Mouse (Mus musculus) CH12.LX (cell line): ENCODE results near the gene Ech1.
"Not testable (repeated sequence)": the region's sequence is repeated elsewhere in the genome, so short reads cannot be mapped to it uniquely, and the experiment has no call there.

Source experiments
- CTCF ChIP-seq, 2 experiments: IDR thresholded peaks in 1 of 2; conservative IDR thresholded peaks in 1 of 2; 2 replicates each; pipeline ENCODE4 v1.5.1; 2011 to 2012; ENCODE audit warnings: low read depth in 2 of 2, low read length in 2 of 2, improper control_type of control experiment in 1 of 2, inconsistent platforms in 1 of 2, mild to moderate bottlenecking in 1 of 2, moderate library complexity in 1 of 2
- HCFC1 ChIP-seq: IDR thresholded peaks from 2 replicates; pipeline ENCODE4 v1.6.1; 2012; ENCODE audit warnings: low read depth, mild to moderate bottlenecking, inconsistent platforms, low read length, improper control_type of control experiment

DNA sequence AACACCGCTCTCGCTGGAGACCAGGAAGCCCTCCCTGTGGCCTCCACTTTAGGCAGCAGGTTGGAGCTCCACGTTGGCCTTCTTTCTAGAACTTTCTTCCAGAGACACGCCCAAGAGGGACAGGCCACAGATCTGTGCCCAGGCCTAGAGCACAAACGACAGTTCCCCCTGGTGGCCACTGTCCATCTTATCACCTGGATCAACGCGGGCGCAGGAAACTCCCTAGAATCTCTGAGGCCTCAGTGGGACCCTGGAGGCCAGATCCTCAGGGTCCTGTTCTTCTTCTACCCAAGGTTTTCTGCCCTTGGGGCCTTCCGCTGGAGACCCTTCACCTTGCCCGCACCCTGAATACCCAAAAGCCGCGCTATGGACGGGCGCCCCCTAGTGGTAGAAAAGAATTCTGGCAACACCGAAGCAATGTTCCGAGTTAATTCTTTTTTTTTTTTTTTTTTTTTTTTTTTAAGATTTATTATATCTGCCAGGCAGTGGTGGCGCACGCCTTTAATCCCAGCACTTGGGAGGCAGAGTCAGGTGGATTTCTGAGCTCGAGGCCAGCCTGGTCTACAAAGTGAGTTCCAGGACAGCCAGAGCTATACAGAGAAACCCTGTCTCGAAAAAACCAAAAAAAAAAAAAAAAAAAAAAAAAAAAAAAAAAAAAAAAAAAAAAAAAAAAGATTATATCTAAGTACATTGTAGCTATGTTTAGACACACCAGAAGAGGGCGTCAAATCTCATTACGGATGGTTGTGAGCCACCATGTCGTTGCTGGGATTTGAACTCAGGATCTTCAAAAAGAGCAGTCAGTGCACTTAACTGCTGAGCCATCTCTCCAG, 42.7 kb downstream of the Ech1 start:
- not testable (repeated sequence) for TF ChIP-seq HCFC1
- TF ChIP-seq CTCF (conservative IDR thresholded peaks at IDR 0.05 in 1 of 2, IDR thresholded peaks at IDR 0.05 in 1 of 2; ENCODE audit: low read depth in 2 of 2, low read length in 2 of 2): peak; percentile 47 to 89
